Mouse (Mus musculus): ENCODE data around the gene Gapdhs.
"Not testable (repeated sequence)": the region's sequence is repeated elsewhere in the genome, so short reads cannot be mapped to it uniquely, and the experiment has no call there.

Gapdhs gene

DNA sequence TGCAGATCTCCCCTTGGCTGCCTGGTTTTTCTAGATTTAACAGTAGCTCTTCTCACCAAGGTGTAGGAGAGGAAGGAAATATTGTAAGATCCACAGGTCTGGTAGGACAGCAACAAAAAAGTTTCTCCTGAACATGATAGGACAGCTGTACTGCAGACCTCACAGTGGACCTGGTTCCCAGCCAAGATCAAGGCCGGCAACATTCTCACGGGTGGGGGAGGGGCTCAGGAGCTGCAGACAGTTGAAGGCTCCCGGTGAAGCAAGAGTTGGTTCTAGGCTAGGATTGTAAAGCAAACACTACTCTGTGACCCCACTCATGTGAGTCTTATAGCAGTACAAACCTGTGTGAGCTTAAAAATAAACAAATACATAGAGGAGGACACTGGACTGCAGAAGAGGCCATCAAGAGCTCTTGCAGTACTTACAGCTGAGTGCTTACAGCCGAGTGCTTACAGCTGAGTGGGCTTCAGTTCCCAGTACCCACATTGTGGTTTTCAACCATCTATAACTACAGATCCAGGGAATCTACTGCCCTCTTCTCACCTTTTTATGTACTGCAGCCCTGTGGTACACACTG, 629 bp upstream of the Gapdhs start:
- DNase-seq = no peak

DNA sequence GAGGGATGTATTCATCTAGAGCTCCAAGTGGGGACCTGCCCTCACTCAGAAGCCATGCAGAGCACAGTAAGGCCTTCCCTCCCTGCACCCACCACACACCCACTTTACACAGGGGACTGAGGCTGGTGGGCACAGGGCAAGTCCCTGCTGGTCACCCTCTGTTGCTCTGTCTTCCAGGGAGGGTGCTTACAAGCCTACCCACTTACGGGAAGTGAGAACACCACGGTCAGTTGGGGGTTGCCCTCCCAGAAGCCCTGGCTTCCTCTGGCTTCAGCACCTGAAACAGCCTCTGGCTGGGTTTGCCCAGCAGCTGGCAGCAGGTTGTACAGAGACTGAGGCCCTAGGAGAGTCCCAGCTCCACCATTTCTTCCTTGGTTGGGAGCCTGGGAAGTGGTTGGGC, 911 bp downstream of the Gapdhs start:
- not testable (repeated sequence) for DNase-seq

DNA sequence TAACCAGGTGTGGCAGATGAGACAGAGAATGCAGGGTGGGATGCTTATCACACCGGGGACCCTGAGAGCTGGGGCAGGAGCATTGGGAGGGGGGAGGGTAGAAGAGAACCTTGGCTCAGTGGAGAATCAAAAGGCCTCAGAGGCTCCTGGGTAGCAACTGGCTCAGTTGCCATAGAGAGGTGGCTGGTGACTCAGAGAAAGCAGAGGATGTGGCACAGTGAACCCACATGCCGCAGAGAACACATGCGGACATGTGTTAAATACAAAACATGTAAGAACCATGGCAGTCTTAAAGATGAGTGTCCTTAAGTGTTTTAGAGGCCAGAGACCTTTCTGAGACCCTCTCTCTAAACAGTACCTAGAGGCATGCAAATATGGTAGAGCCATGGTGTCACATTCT, 7.3 kb downstream of the Gapdhs start:
- DNase-seq = no peak

DNA sequence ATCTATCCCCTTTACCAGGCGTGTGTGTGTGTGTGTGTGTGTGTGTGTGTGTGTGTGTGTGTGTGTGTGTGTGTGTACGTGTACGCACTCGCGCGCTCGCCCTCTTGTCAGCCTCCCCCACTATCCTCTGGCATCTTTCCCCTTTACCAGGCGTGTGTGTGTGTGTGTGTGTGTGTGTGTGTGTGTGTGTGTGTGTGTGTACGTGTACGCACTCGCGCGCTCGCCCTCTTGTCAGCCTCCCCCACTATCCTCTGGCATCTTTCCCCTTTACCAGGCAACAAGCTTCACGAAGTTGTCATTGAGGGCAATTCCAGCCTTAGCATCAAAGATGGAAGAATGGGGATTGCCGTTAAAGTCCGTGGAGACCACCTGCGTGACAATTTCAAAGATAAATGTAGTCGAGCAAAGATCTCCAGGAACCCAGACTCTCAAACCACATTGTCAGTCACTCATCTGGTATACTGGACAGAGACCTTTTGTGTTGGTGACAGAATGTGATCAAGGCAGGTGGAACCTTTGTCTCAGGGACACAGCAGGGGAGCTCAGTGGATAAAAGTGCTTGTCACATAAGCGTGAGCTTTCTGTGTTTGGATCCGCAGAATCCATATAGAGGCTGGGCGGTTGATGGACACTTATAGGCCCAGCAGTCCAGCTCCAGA, 13.3 kb downstream of the Gapdhs start:
- DNase-seq = not testable (repeated sequence)

DNA sequence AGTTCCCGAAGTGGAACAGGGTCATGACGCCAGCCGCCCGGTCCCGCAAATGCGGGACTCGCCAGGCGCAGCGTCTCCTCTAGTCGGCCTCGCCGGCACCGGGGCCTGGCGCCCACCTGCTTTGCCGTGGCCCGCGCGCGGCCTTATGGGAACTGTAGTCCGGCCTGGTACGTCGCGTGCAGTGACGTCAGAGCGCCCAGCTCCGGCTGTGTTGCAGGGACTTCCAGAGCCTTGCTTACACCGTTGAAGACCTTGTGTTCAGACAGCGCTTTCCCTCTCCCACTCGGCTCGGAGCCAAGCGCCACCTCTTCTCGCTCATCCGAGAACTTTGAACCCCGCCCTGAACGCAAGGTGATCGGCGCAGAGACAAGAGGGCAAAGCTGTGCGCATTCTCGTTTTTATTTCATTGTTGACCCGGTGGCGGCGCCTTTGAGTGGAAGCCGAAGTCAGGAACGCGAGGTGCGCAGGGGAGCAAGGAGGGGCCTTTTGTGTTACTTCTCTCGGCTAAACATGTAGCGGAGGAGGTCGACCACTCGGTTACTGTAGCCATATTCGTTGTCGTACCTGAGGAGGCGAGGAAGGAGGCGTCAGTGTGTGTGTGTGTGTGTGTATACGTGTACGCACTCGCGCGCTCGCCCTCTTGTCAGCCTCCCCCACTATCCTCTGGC, 14.0 kb downstream of the Gapdhs start, which contains the start of gene Tmem147:
Gene Tmem147 (minus strand): TSS at position 145 of the 668 bp plus-strand sequence.
- DNase-seq = peak; percentile 94

DNA sequence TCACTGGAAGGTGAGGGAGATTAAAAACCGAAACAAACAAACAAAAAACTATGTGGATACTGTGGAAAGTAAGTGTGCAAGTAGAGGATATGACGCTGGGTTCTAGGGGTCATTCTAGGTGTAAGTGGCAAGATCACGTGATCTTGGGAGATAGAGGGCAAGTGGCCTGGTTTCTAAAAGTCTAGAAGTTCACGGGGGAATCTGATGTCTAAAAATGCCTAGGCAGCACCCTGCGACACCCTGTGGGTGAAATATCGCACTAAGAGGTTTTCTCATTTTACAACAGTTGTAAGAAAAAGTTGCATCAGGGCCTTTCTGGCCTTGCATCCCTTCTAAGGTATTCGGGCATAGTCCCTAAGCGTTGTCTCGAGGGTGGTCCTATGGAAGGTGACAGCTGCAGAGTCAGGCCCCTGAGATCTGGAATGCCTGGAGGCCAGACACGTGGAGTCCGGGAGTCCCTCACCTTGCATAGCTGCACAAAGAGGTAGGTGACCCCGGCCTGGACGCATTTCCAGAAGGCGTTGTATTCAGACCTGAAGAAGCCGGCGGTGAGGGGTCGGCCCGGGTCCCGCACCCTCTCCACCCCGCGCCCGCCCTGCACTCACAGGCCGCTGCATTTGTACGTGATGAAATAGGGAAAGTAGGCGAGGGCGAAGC, 14.6 kb downstream of the Gapdhs start:
- DNase-seq = no peak

DNA sequence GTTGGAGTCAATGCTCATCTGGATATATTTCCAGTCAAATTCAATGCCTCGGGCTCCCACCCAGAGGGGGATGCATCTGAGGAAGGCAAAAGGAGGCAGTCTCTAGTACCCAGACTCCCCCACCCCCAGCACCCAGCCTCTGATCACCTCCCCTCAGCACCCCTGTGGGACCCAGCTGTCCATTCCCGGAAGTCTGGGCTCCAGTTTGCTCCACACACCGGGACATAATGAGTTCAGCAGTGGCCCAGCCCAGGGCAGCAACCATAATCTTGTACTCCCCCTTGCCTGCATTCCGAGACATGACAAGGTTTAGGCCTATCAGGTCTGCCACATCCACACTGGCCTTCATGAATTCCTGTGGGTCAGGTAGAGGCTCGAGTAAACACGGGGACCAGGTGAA, 15.3 kb downstream of the Gapdhs start:
- DNase-seq = no peak

DNA sequence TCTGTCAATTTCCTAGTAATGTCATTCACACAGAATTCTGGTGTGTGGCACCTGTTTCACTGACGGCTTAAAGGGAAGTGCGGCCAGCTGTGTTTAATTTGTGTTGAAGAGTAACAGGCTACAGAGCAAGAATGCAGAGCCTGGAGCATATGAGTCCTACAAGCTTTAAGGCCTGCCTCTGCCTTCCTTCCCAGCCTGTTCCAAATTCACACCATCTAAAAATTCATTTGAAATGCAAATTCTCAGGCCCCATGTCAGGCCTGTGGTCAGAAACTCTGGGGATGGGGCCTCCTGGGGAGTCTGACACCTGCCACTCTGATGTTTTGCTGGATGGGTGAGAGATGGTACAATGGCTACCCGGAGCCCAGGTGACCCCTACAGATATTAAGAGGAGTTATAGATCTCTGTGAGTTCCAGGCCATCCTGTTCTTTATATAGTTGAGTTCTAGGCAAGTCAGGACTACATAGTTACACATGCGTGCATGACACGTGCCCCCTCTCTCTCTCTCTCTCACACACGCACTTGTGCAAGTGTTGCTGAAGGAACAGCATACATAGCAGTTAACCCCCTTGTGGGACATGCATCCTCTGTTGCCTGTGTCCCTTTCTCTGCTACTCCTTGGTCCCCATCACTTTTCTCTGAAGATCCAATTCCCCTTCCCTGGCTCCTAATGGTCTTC, 20.1 kb downstream of the Gapdhs start:
- no peak for DNase-seq

DNA sequence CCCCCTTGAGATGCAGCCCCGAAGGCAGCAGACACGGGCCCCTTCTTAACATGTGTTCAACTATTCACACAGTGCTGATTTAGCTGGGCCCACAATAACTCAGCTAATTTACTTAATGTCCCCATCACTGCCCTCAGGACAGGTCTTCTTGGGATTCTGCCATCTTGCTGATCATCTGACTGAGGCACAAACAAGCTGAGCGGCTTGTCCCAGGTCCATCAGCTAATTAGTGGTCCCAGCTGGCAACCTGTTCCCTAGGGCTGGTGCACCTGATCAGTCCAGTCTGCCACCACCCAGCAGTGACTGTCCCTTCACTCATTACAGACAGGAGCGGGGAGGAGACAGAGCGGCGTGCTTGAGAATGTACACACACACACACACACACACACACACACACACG, 22.2 kb downstream of the Gapdhs start:
- no peak for DNase-seq

DNA sequence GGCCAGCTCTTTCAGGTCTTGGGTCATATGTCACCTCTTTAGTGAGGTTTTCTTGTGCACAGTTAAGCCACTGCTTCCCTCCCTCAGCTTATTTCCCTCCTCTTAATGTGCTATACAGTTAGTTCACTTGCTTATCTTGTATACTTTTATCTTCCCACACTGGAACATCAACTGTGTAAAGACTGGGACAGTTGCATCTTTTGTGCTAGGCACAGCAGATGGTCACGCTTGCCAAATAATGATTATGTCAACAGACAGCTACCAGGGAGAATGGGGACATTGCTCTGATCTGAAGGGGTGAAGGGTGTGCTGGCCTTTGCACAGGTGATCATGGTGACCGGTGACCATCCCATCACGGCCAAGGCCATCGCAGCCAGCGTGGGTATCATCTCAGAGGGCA, 23.8 kb downstream of the Gapdhs start:
- no peak for DNase-seq

DNA sequence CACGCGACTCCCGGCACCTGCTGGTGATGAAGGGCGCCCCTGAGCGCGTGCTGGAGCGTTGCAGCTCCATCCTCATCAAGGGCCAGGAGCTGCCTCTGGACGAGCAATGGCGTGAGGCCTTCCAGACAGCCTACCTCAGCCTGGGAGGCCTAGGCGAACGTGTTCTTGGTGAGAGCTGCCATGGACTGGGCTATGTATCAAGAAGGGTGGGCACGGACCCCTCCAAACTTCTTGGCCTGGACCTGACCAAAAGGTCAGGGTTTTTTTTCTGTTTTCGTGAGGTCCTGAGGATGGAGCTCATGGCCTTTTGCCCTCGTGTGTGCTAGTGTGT, 25.8 kb downstream of the Gapdhs start:
- DNase-seq = no peak

DNA sequence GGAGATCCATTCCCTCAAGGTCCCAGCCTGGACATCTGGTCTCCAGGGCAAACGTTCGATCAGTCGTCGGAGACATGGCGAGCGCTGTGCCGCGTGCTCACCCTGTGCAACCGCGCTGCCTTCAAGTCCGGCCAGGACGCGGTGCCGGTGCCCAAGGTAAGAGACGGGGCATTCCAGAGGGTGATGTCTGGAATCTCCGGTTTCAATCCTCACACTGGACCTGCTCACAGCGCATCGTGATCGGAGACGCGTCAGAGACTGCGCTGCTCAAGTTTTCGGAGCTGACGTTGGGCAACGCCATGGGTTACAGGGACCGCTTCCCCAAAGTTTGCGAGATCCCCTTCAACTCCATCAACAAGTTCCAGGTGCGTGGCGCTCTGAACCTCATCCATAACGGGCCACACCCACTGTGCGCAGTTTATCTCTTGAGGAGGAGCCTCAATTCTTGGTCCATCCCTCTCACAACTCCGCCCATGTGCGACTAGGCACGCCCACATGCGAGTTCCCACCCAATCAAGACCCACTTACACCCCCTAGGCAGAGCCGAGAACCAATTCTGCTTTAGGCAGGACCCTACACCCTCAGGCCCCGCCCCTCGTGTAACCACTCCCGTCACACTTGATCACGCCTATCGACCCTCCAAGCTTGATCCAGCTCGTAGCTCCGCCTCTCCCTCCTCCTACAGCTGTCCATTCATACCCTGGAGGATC, 26.3 kb downstream of the Gapdhs start:
- DNase-seq = no peak

DNA sequence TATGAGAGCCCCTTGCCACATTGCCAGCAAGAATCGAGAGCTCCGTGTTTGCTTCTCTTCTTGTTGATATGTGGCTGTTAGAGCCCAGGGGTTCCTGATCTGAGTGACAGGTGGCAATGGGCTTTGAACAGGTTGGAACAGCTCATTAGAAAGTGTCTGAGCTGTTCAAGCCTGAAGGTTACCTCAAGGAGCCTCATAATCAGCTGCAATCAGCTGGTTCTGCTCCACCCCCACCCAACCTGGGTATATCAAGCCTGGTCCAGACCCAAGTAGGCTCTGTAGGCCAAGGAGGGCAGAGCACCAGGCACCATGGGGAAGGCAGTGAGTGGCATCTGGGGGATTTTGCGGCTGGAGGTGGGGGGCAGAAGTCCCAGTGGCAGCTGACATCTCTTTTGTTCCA, 31.5 kb downstream of the Gapdhs start, which contains the start of gene Atp4a:
Gene Atp4a (plus strand): TSS at position 268 of the 400 bp plus-strand sequence.
- DNase-seq = no peak

DNA sequence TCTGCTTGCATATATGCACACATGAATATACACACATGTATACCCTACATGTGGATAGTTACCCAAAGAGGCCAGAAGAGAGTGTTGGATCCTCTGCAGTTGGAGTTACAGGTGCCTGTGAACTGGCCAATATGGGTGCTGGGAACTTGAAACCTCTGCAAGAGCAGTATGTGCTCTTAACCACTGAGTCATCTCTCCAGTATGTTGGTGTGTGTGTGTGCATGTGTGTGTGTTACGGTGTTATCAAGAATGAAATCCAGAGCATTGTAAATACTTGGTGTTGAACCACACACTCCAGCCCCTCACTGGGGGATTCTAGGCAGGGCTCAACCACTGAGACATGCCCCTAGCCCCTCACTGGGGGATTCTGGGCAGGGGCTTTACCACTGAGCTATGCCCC, 36.0 kb downstream of the Gapdhs start:
- DNase-seq = no peak

DNA sequence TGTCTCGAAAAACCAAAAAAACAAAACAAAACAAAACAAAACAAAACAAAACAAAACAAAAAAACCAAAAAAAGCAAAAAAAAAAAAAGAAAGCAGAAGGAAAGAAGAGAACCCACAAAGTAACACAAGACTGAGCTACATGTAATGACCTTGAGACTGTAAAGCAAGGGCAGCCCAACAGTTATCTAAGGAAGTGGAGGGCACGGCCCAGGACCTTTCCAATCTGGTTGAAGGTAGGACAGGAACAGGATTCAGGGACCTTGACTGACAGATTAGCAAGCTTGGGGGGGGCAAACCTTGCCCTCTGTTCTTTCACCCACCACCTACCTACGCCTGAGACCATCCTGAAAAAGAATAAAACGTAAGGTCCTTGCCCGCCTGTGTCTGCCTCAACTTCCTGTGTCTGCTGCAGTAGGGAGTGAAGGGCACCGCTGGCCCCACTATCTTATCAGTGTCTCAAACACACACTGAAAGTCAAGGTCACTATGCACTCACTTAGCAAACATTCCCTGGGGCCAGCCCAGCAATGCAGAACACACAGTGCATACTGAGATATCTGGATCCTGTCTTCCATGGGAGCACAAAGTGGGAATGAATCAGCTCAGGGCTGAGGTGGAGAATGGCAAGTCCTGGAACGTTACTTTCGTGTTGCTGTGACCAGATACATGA, 37.1 kb downstream of the Gapdhs start:
- DNase-seq = no peak

DNA sequence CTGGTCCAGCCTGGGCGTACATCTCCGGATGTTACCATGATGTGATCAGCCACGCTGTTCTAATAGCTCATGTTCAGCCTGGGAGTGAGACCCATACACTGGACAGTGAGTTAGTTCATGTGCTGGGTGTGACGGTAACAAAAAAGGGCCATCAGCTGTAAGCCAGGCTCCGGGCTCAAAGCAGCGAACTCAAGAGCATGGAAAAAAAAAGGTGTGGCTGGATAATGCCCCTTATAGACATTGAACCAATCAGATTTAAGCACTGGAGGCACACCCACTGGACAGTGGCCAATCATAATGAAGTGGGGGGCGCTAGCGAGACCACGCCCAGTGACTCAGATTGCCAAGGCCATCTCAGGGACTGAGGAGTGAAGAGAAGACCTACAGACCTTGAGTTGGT, 44.9 kb downstream of the Gapdhs start, which contains the start of gene 2200002J24Rik:
Gene 2200002J24Rik (plus strand): TSS at position 338 of the 400 bp plus-strand sequence.
- no peak for DNase-seq

DNA sequence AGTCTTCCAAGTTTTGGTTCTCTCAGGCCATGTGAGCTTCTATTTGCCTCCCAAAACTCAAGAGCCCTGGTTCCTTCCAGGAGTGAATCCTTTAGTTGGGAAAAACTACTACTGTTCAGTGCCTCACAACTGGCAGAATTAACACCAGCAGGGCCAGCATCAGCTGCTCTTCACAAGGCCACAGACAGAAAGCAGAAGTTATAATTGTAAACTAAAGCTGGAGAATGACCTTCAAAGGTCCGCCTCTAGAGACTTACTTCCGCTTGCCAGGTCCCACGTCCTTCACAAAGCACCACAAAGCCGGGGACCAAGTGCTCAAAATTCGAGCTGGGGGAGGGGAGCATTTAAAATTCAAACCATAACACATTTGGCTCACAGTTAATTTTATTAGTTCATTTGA, 45.4 kb downstream of the Gapdhs start:
- no peak for DNase-seq

DNA sequence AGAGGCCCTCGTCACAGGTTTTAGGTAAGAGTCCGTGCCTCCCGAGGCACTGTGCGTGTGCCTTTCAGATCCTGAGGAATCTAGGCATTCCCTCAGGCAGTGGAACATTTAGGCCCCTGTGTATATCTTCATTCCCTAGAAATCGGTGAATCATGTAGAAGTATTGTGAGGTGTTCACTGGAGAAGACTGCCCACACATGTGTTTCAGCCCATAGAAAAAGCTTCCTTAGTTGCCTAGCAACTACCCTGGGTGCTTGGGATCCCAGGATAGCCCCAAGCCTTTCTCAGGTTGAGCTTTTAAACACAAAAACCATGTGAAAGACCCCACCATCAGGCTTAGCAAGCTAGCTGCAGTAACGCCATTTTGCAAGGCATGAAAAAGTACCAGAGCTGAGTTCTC, 55.2 kb downstream of the Gapdhs start:
- DNase-seq = no peak

DNA sequence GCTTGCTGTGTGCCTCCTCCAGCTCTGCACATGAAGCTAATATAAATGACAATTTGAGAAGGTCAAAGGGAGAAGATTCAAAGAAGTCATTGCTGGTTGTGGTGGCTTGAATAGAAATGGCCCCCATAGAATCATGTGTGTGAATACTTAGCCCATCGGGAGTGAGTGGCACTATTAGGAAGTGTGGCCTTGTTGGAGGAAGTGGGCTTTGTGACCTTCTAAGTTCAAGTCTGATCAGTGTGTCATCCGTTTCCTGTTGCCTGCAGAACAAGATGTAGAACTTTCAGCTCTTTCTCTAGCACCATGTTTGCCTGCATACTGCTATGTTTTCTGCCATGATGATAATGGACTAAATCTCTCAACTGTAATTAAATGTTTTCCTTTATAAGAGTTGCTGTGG, 60.1 kb downstream of the Gapdhs start:
- DNase-seq = no peak

DNA sequence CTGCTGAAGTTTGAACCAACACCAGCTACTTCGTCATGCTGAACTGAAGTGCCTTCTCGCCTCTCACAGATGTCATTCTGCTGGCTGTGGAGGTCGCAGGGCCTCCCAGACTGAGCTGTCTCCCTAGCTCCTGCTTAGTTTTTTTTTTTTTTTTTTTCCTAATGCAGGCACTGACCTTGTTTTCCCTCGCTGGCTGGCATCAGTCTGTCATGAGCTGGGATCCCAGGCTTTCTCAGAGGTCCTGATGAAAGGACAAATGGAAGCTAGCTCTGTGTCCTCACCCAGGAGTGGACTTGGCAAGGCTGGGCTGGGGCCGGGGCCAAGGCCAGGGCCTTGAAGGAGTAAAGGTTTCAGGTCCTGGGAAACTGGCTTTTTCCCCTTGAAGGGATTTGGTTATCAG, 61.6 kb downstream of the Gapdhs start:
- DNase-seq = no peak

All from cerebellum, adult 8-10 months (tissue).